Mouse (Mus musculus): Measurements from ENCODE around the gene Samsn1.

Gene Samsn1

DNA sequence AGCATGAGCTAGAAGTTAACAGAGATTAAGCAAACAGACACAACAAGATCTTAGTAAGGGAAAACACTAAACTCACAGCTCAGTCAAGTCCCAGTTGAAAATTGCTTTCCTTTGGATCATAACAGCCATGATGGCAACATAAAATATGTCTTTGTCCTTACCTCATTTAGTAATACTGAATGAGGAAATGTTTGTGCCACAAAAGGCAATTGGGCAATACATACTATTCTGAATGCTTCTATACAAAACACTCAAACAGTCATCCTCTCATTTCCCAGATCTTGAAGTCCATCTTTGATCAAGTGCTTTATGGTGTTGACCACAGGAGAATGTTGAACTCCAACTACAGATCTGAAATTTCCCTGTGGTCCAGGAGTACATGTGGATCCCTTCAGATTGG is 88.7 kb downstream of the Samsn1 start:
- DNase-seq (ENCODE audit: low spot score), result no peak

GRCm38 (mm10) chr16:75930222-75930553 is 91.9 kb downstream of the Samsn1 start:
- DNase-seq (ENCODE audit: low spot score), result no peak

- no peak for DNase-seq (ENCODE audit: low spot score)
Measured at GRCm38 (mm10) chr16:75929536-75930221, 92.4 kb downstream of the Samsn1 start.

- DNase-seq (ENCODE audit: low spot score), result no peak
Measured at GRCm38 (mm10) chr16:75926511-75926910, 95.6 kb downstream of the Samsn1 start.

- no peak for DNase-seq (ENCODE audit: low spot score)
Measured at GRCm38 (mm10) chr16:75920870-75921269, 101.2 kb downstream of the Samsn1 start.

DNA sequence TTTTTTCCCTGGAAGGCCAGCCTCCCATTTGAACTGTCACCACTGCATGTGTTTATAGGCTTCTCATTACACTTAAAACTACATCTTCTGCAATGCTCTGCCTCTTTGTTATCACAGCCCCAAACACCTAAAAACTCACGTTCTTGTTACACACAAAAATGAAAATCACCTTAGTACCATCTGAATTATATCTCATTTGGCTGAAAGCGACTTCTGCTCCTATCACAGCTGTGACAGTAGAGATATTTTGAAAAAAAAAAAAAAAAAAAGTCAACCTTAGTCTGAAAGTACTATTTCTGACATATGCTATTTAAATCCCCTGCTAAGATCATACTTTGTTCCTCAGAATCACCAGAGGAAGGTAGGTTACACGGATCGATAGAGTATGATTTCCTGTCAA is 102.8 kb downstream of the Samsn1 start:
- DNase-seq (ENCODE audit: low spot score), result no peak

DNA sequence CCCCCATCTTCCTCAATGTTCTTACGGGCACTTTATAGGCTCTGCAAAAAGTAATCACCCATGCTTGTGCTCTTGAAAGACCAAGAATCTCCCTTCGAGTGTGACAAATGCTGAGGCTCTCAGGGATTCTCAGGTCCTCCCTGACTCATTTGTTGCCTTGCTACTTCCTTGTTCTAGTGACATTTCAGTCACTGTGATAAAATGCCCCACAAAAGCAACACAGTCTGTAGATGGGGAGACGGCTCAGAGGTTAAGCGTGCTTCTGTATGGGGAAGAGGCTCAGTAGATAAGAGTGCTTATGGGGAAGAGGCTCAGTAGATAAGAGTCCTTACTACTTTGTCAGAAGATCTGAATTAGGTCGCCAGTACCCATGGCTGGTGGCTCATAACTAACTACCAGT is 104.4 kb downstream of the Samsn1 start:
- DNase-seq (ENCODE audit: low spot score), result no peak

DNA sequence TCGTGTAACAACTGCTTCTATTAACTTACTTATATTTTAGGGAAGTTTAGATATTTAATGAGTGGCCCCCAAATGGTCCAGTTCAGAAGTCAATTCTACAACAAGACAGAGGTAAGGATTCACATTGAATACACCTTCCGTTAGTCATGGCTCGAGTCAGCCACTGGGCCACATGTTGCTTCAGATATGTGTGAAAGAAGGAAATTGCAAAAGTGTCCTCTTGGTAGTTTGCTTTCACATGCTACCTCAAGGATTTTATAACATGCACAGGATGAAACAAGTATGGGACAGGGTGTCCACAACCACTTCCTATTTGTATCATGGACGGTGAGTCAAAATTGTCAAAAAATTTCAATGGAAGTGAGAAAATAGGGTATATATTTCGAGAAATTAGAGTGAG is 110.0 kb downstream of the Samsn1 start:
- no peak for DNase-seq (ENCODE audit: low spot score)

DNA sequence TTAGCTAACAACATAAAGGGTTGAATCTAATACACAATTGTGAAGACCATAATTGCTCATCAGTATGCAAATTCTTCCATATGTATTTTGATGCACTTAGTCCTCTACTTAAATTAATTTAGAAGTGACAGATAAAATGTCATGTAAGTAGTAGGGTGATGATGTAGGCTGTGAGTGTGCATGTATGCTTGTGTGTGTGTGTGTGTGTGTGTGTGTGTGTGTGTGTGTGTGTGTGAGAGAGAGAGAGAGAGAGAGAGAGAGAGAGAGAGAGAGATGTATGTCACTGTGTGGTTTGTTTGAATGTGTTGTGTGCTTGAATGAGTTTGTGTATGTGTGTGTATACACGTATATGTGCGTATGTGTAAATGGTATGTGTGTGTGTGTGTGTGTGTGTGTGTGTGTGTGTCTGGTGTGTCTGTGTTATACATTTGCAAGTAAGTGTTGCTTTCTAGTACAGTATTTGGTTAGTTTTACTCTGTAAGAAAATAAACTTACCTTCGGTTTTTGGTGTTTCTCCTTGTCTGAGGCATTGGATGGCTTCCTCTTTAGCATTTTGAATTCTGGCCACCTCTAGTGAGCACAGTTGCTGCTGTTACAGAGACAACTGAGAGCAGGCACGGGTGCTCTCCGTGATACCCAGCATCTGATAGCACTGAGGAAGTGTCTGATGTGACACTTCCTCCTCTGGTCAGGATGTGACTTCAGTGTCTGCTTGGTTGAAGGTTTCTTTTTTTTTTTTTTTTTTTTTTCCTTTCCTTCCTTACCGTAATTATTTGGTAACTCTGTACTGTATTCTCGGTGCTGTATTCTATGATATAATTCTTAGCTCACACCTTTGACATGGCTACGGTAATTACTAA is 113.2 kb downstream of the Samsn1 start:
- no peak for DNase-seq (ENCODE audit: low spot score)

- no peak for DNase-seq (ENCODE audit: low spot score)
Measured at GRCm38 (mm10) chr16:75906790-75907189, 115.3 kb downstream of the Samsn1 start.

GRCm38 (mm10) chr16:75906260-75906659 is 115.8 kb downstream of the Samsn1 start:
- DNase-seq (ENCODE audit: low spot score), result no peak

- DNase-seq (ENCODE audit: low spot score), result no peak
Measured at GRCm38 (mm10) chr16:75905324-75905723, 116.8 kb downstream of the Samsn1 start.

DNA sequence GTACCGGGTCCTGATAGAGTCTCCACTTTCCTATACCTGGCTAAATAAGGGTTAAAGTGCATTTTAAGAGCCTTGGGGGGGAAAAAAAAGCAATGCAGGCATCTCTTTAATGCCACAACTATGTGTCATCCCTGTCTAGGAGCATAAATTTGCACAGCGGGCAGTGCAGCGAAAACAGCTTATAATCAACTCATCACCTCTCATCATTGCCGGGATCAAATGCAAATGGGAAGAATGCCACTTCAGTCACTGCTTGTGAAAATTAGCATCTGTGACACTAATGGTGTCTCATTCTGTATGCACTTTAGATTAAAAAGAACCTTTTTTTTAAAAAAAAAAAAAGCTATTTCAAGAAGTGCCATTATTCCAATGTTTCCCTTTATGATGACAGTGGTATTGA is 118.0 kb downstream of the Samsn1 start:
- DNase-seq (ENCODE audit: low spot score), result no peak

GRCm38 (mm10) chr16:75903028-75903427 is 119.1 kb downstream of the Samsn1 start:
- DNase-seq (ENCODE audit: low spot score), result no peak

- no peak for DNase-seq (ENCODE audit: low spot score)
Measured at GRCm38 (mm10) chr16:75899885-75900620, 122.0 kb downstream of the Samsn1 start.

GRCm38 (mm10) chr16:75897828-75898367 is 124.2 kb downstream of the Samsn1 start:
- DNase-seq (ENCODE audit: low spot score), result no peak

GRCm38 (mm10) chr16:75894263-75894901 is 127.7 kb downstream of the Samsn1 start:
- no peak for DNase-seq (ENCODE audit: low spot score)

DNA sequence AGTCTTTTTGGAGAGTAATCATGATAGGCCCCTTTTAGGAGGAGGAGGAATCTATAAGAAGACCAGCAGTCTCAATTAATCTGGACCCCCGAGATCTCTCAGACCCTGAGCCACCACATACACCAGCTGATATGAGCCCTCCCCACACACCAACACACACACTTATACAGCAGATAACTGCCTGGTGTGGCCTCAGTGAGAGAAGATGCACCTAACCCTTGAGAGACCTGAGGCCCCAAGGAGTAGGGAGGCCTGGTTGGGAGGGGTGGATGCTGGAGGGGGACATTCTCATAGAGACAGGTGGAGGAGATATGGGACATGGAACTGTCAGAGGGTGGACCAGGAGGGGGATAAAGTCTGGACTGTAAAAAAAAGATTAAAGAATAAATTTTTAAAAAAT is 128.6 kb downstream of the Samsn1 start:
- no peak for DNase-seq (ENCODE audit: low spot score)

GRCm38 (mm10) chr16:75889081-75889646 is 132.9 kb downstream of the Samsn1 start:
- DNase-seq (ENCODE audit: low spot score), result no peak

DNA sequence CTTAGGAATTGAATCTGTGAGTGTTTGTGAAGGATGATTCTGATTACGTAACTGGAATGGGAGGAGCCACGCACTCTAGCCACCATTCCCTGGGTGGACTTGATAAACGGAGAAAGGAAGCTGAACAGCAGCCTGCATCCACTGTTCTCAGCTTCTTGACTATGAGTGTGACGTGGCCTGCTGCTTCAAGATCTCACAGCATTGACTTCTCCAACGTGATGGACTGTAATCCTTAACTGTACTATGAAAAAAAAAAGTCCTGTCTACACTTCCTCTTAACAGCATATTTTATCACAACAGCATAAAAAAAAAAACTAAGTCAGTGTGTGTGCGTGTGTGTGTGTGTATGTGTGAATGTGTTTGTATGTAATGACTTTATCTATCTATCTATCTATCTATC is 134.9 kb downstream of the Samsn1 start:
- no peak for DNase-seq (ENCODE audit: low spot score)

GRCm38 (mm10) chr16:75878885-75879284 is 143.2 kb downstream of the Samsn1 start:
- DNase-seq (ENCODE audit: low spot score), result no peak

DNA sequence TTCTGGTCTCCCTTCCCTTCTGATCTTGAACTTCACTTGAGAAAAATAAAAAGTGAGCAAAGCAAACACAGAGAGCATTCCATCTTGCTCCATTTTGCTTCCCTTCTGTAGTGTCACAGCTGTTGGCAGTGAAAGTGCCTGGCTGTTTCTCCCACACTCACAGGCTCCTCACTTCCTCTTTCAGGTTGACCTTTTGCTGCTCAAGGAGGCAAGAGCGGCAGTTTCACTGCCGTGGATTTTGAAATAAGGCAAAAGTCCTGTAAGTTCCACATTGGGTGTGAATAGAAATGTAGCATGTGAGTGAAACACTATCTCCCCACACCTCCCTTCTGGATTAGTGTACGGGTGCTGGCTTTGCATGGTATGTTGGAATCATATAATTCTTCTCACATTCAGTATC is 144.9 kb downstream of the Samsn1 start:
- no peak for DNase-seq (ENCODE audit: low spot score)
